Mouse (Mus musculus) G1E (cell line): ENCODE results near the gene Gpsm1.

Source experiments
- CTCF ChIP-seq: IDR thresholded peaks from 2 replicates; pipeline ENCODE4 v1.5.1; 2012; ENCODE audit warnings: low read depth, low read length, inconsistent platforms, mixed read lengths
- GATA2 ChIP-seq: IDR thresholded peaks from 2 replicates; pipeline ENCODE4 v1.6.1; 2012; ENCODE audit warnings: low read depth, low read length, inconsistent platforms, borderline replicate concordance

GRCm38 (mm10) chr2:26314281-26315071, 839 bp upstream of the Gpsm1 start:
- TF ChIP-seq GATA2 (no peak), CTCF (no peak)
